Comparison of ENCODE assay signal across 8 mouse cellular contexts in the genomic region with DNA sequence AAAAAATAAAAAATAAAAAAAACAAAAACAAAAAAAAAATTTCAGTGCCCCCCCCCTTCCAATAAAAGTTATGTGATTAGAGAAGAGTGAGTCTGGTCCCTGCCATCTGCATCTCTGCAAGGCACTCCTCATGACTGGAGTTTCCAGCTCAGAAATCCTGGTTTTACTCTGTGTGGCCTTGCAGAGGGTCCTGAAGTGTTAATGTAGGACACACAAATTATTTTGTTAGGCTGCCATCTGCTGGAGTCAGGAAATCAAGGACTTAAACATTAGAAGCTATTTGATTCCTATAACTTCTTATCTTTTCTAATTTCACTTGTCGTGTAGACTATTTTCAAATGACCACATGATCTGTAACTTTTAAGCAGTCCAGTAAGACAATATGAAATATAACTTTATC.
DNase-seq lines count a peak whose midpoint lies in the region; ATAC-seq lines count a peak whose summit lies in the region.

No protein-coding gene starts in this region.

- no peaks in the 10 kb centered on the region for H3K27me3 ChIP-seq in embryonic facial prominence, embryonic 14.5 days (replicated peaks; ENCODE audit: control insufficient read depth, insufficient read depth, low read length)

- intact Hi-C loops in left cerebral cortex, postnatal 25 days (cut with DNase I) = loop anchor here (2.0 to 5.0 kb wide), 2 partner anchors 909 to 929 kb away; no protein-coding TSS in a partner anchor

- no peaks in the 10 kb centered on the region for H3K36me3 ChIP-seq in embryonic facial prominence, embryonic 14.5 days (ENCODE audit: control insufficient read depth, insufficient read depth, low read length)

- no peaks in the 10 kb centered on the region for H3K9me3 ChIP-seq in embryonic facial prominence, embryonic 14.5 days (ENCODE audit: control insufficient read depth, low read length)

- H3K27ac ChIP-seq in embryonic facial prominence, embryonic 14.5 days (replicated peaks; ENCODE audit: low read depth, low read length) = no peak overlapping the region

- no peaks in the 10 kb centered on the region for H3K4me1 ChIP-seq in embryonic facial prominence, embryonic 14.5 days (ENCODE audit: control insufficient read depth, insufficient read depth, low read length)

- H3K4me3 ChIP-seq in embryonic facial prominence, embryonic 14.5 days (ENCODE audit: low read depth, low read length) = no peak overlapping the region

- WGBS in embryonic facial prominence, embryonic 14.5 days = 49% methylated on average over 1 of the region's 1 CpGs

- H3K9ac ChIP-seq in embryonic facial prominence, embryonic 14.5 days (ENCODE audit: low read depth, low read length) = no peak overlapping the region

- no peak for ATAC-seq in embryonic facial prominence, embryonic 14.5 days (ENCODE audit: low read depth)

- no peak overlapping the region for H3K4me2 ChIP-seq in embryonic facial prominence, embryonic 14.5 days (ENCODE audit: low read depth, low read length)

- DNase-seq in kidney, postnatal 10 days = peak; percentile 18
- DNase-seq in kidney, postnatal 25 days = no peak
- DNase-seq in NIH3T3 (ENCODE audit: low read depth) = peak; percentile 78
- DNase-seq in embryonic facial prominence, embryonic 14.5 days (ENCODE audit: low spot score) = peak; percentile 68
- DNase-seq in left cerebral cortex, postnatal 25 days (ENCODE audit: low spot score in 2 of 2) = peak; percentile 31 to 54
- no peak for DNase-seq in gastrocnemius, postnatal 25 days
- DNase-seq in cerebellum, adult 9-10 months = no peak
- no peak for DNase-seq in thymus, postnatal 14 days

Comparison
In these comparisons a context has a peak if more than half of its experiments do, and no peak if none do; other contexts are left out.
1. DNase-seq: peak in kidney, postnatal 10 days (single experiment), NIH3T3 (single experiment), embryonic facial prominence, embryonic 14.5 days (single experiment) and left cerebral cortex, postnatal 25 days (2 of 2); none in kidney, postnatal 25 days (0 of 2), gastrocnemius, postnatal 25 days (single experiment), cerebellum, adult 9-10 months (single experiment) and thymus, postnatal 14 days (single experiment).